Mouse (Mus musculus): Measurements from ENCODE around the gene Gsx1.

Gene Gsx1

GRCm38 (mm10) chr5:147208471-147208870 is 20.0 kb downstream of the Gsx1 start:
- no peak for DNase-seq

DNA sequence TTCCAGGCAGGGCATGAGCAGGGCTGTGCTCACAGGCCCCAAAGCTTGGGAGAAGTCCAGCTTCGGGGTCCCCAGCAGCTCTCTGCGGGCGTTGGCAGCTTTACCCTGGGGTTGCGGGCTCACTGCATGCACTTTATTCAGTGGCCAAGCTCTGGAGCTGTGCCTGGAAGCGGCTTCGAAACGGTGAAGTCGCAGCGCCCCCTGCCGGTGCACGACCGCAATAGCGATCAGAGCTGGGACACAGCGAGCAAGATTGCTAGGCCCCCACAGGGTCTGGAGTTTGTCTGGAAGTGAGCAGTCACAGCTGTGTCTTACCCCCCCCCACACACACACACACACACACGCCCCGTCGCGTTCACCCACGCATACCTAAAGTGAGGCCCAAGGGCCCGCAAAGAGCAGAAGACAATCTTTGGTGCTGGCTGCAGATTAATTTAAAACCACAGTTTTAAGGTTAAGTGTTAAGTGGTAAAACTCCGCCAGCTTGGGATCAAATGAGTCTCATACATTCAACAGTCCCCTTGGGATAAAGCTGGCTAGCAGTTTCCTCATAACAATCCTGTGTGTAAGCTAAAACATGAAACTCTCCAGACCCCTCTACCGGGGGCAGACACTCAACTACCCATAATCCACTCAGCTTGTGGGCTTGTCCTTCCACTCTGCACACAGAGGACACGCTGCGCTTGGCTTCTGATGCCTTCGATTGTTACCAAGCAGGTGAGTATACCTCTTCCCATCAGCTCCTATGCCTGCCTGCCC is 39.0 kb downstream of the Gsx1 start:
- peak; percentile 28 to 36 for DNase-seq

DNA sequence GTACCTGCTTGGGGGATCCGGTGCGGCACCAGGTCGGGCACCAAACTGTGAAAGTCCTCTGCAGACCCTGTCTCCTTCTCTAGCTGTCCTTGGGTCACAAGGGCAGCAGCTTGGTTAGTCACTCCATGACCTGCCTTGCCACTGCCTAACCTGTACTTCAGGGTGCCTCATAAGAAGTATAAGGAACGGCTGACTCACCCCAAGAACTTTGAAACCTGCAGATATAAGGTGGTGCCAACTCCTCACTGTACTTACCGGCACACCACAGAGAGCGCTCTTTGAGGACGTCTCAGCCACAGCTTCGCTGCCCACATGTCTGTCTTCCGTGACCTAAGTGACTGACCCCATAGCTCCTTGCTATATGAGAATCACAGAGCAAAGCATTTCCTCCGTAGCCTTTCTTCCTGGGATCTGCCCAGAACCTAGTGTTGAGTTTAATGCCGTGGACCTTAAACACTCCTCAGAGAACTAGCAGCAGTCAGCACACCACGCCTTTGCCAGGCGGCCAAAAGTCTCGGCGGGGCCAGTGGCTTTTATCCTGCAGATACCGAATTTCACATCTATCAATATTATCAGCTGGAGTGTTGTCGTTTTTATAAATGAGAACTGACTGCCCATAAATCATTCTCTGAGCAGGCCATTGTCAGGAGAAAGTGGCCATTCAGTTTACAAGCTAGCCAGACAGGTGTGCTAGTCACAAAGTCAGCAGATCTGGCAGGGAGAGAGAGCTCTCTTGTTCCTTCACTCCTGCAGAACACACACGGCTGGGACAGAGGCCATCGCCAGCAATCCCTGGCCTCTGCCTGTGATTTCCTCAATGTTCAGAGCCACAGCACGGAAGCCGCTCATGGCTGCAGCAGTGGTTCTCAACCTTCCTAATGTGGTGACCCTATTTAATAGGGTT is 47.2 kb downstream of the Gsx1 start:
- no peak for DNase-seq
